ENCODE assay signal across 8 mouse cellular contexts in genomic region chr9:21715298-21715697, GRCm38 (mm10). TPM values are rescaled to one million over a fixed set of nuclear protein-coding genes. Genes with fewer than 3 reads are reported as not detected.
DNase-seq lines count a peak whose midpoint lies in the region; ATAC-seq lines count a peak whose summit lies in the region.

No protein-coding gene starts in this region.

- 0 out of 2 replicates have a peak, but pooled peaks have one; percentile 19 for ATAC-seq in embryonic facial prominence, embryonic 15.5 days (ENCODE audit: insufficient number of reproducible peaks, low FRiP score, low TSS enrichment, low read depth)

- no peak overlapping the region for H3K9ac ChIP-seq in embryonic facial prominence, embryonic 15.5 days

- no peak overlapping the region for H3K4me2 ChIP-seq in embryonic facial prominence, embryonic 15.5 days (replicated peaks)

- 58% methylated on average over 4 of the region's 4 CpGs for WGBS in embryonic facial prominence, embryonic 15.5 days
- WGBS in embryonic facial prominence, embryonic 10.5 days = 69% methylated on average over 4 of the region's 4 CpGs

- H3K36me3 ChIP-seq in embryonic facial prominence, embryonic 15.5 days = no peaks in the 10 kb centered on the region
- H3K36me3 ChIP-seq in embryonic facial prominence, embryonic 10.5 days (replicated peaks) = peaks cover 18% of the 10 kb centered on the region
- H3K36me3 ChIP-seq in megakaryocyte, embryonic 14.5 days (replicated peaks; ENCODE audit: low read length) = peaks cover 14% of the 10 kb centered on the region

- intact Hi-C loops in heart, postnatal 14 days (cut with DNase I) = no loop called here
- intact Hi-C loops in left cerebral cortex, postnatal 4 days (cut with DNase I) = no loop called here

- no peak for DNase-seq in embryonic facial prominence, embryonic 10.5 days (ENCODE audit: low spot score)
- DNase-seq in adrenal gland, postnatal 14 days = peak; percentile 55
- DNase-seq in heart, postnatal 14 days = peak; percentile 26 to 39
- no peak for DNase-seq in right cerebral cortex, postnatal 10 days (ENCODE audit: low spot score in 2 of 2)
- no peak for DNase-seq in left cerebral cortex, postnatal 4 days
- DNase-seq in thymus, postnatal 0 days (ENCODE audit: low spot score) = no peak

- no peak overlapping the region for H3K4me3 ChIP-seq in embryonic facial prominence, embryonic 15.5 days (replicated peaks)
- H3K4me3 ChIP-seq in embryonic facial prominence, embryonic 10.5 days = no peak overlapping the region
- peak overlapping the region; percentile 84 for H3K4me3 ChIP-seq in megakaryocyte, embryonic 14.5 days (replicated peaks)

- H3K9me3 ChIP-seq in embryonic facial prominence, embryonic 15.5 days (replicated peaks) = no peaks in the 10 kb centered on the region
- no peaks in the 10 kb centered on the region for H3K9me3 ChIP-seq in embryonic facial prominence, embryonic 10.5 days
- 0 out of 2 replicates have a peak, but pooled peaks cover 4% of the 10 kb centered on the region for H3K9me3 ChIP-seq in megakaryocyte, embryonic 14.5 days

- no peak overlapping the region for H3K27ac ChIP-seq in embryonic facial prominence, embryonic 15.5 days (replicated peaks)
- H3K27ac ChIP-seq in embryonic facial prominence, embryonic 10.5 days (replicated peaks) = no peak overlapping the region

- H3K27me3 ChIP-seq in embryonic facial prominence, embryonic 15.5 days = no peaks in the 10 kb centered on the region
- no peaks in the 10 kb centered on the region for H3K27me3 ChIP-seq in embryonic facial prominence, embryonic 10.5 days (replicated peaks; ENCODE audit: low read depth, poor library complexity, severe bottlenecking)
- H3K27me3 ChIP-seq in megakaryocyte, embryonic 14.5 days (replicated peaks) = no peaks in the 10 kb centered on the region

- H3K4me1 ChIP-seq in embryonic facial prominence, embryonic 15.5 days = no peaks in the 10 kb centered on the region
- H3K4me1 ChIP-seq in embryonic facial prominence, embryonic 10.5 days = 0 out of 2 replicates have a peak, but pooled peaks cover 6% of the 10 kb centered on the region
- H3K4me1 ChIP-seq in megakaryocyte, embryonic 14.5 days = peaks cover 57% of the 10 kb centered on the region

RNA-seq across cellular contexts. Expression of gene Ldlr, which starts 8.0 kb away (rescaled TPM):
- 35.5 and 39.4 TPM in 2 replicates for polyA plus RNA-seq in embryonic facial prominence, embryonic 15.5 days (2015; fragmentation: Nextera tagmentation; extraction: Ambion mirVana)
- 51.6 and 55.9 TPM in 2 replicates for polyA plus RNA-seq in embryonic facial prominence, embryonic 10.5 days (2016; fragmentation: Nextera tagmentation; extraction: Ambion mirVana)
- 42.6 and 60.4 TPM in 2 replicates for total RNA-seq in adrenal gland, postnatal 14 days (2021)
- 1 to 10 TPM; 3.4 to 3.8 TPM for total RNA-seq in heart, postnatal 14 days (2021)
- 26.9 and 39.5 TPM in 2 replicates for polyA plus RNA-seq in megakaryocyte, embryonic 14.5 days (2012; ENCODE audit: insufficient read depth, low replicate concordance)
- 10 to 100 TPM; 25.2 to 32.4 TPM for total RNA-seq in left cerebral cortex, postnatal 4 days (2021)
- 16.9 and 21.8 TPM in 2 replicates for polyA plus RNA-seq in thymus, postnatal 0 days (2015; fragmentation: Nextera tagmentation; extraction: Ambion mirVana)

RNA-seq across cellular contexts. Expression of gene Spc24, which starts 44.8 kb away (rescaled TPM):
- 80.1 and 83.4 TPM in 2 replicates for polyA plus RNA-seq in embryonic facial prominence, embryonic 15.5 days (2015; fragmentation: Nextera tagmentation; extraction: Ambion mirVana)
- polyA plus RNA-seq in embryonic facial prominence, embryonic 10.5 days (2016; fragmentation: Nextera tagmentation; extraction: Ambion mirVana) = 187 TPM in 2 replicates
- 9.1 and 10.4 TPM in 2 replicates for total RNA-seq in adrenal gland, postnatal 14 days (2021)
- 1 to 10 TPM; 4.7 to 6.5 TPM for total RNA-seq in heart, postnatal 14 days (2021)
- polyA plus RNA-seq in megakaryocyte, embryonic 14.5 days (2012; ENCODE audit: insufficient read depth, low replicate concordance) = 19.2 and 58.4 TPM in 2 replicates
- 1 to 10 TPM; 4.9 to 5.9 TPM for total RNA-seq in left cerebral cortex, postnatal 4 days (2021)
- 136 and 144 TPM in 2 replicates for polyA plus RNA-seq in thymus, postnatal 0 days (2015; fragmentation: Nextera tagmentation; extraction: Ambion mirVana)

Comparison
In these comparisons a context has a peak if more than half of its experiments do, and no peak if none do; other contexts are left out.
1. DNase-seq: peak in adrenal gland, postnatal 14 days (single experiment) and heart, postnatal 14 days (2 of 2); none in embryonic facial prominence, embryonic 10.5 days (single experiment), right cerebral cortex, postnatal 10 days (0 of 2), left cerebral cortex, postnatal 4 days (single experiment) and thymus, postnatal 0 days (single experiment).